Mouse (Mus musculus): Measurements from ENCODE around the gene Prlh. TPM values are rescaled to one million over a fixed set of nuclear protein-coding genes. Genes with fewer than 3 reads are reported as not detected.

Prlh gene
- polyA plus RNA-seq, 1 experiment, result not detected

DNA sequence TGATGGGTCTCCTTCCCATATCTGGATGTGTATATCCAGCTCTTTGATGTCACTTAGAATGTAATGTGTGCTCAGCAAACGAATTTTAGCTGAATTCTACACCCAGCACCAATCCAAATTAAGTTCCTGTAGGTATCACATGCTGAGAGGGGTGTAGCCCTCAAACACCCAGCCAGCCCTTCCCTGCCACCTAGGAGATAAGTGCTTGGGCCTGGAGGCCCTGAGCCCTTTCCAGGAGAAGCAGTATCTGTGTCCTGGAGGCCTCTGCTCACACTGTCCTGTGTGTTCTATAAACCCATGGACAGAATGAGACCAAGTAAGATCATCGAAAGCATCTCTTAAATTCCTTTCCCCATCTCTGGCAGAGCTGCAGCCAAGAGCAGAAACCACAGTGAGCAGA is 5.7 kb upstream of the Prlh start:
- H3K4me1 ChIP-seq (ENCODE audit: control insufficient read depth, insufficient read depth, low read length), result no peaks in the 10 kb centered on the region
- TF ChIP-seq CTCF (IDR thresholded peaks at IDR 0.05; ENCODE audit: extremely low read depth, insufficient read depth, low read length) (no peak), POLR2A (IDR thresholded peaks at IDR 0.05; ENCODE audit: extremely low read depth, insufficient read depth, low read length) (no peak)
- H3K4me3 ChIP-seq (ENCODE audit: insufficient read depth, low read length), result no peak overlapping the region
- H3K27ac ChIP-seq (ENCODE audit: insufficient read depth, low read length), result no peak overlapping the region

- no peak overlapping the region for H3K4me3 ChIP-seq (ENCODE audit: insufficient read depth, low read length)
- no peaks in the 10 kb centered on the region for H3K4me1 ChIP-seq (ENCODE audit: control insufficient read depth, insufficient read depth, low read length)
- TF ChIP-seq CTCF (IDR thresholded peaks at IDR 0.05; ENCODE audit: extremely low read depth, insufficient read depth, low read length), result no peak
- no peak overlapping the region for H3K27ac ChIP-seq (ENCODE audit: insufficient read depth, low read length)
These were observed 3.6 kb upstream of the Prlh start for GRCm38 (mm10) chr1:90949309-90949708.

GRCm38 (mm10) chr1:90951670-90952069 is 1.2 kb upstream of the Prlh start:
- Histone ChIP-seq H3K4me3 (ENCODE audit: insufficient read depth, low read length) (no peak overlapping the region), H3K27ac (ENCODE audit: insufficient read depth, low read length) (no peak overlapping the region), H3K4me1 (ENCODE audit: control insufficient read depth, insufficient read depth, low read length) (no peaks in the 10 kb centered on the region)
- TF ChIP-seq POLR2A (IDR thresholded peaks at IDR 0.05; ENCODE audit: extremely low read depth, insufficient read depth, low read length), result no peak
- TF ChIP-seq CTCF (IDR thresholded peaks at IDR 0.05; ENCODE audit: extremely low read depth, insufficient read depth, low read length), result no peak

GRCm38 (mm10) chr1:90953688-90954087 is 780 bp downstream of the Prlh start:
- Histone ChIP-seq H3K27ac (ENCODE audit: insufficient read depth, low read length) (no peak overlapping the region), H3K4me1 (ENCODE audit: control insufficient read depth, insufficient read depth, low read length) (no peaks in the 10 kb centered on the region), H3K4me3 (ENCODE audit: insufficient read depth, low read length) (no peak overlapping the region)
- TF ChIP-seq CTCF (IDR thresholded peaks at IDR 0.05; ENCODE audit: extremely low read depth, insufficient read depth, low read length) (no peak), POLR2A (IDR thresholded peaks at IDR 0.05; ENCODE audit: extremely low read depth, insufficient read depth, low read length) (no peak)

GRCm38 (mm10) chr1:90956245-90957096 is 3.6 kb downstream of the Prlh start:
- Histone ChIP-seq H3K4me3 (ENCODE audit: insufficient read depth, low read length) (no peak overlapping the region), H3K4me1 (ENCODE audit: control insufficient read depth, insufficient read depth, low read length) (no peaks in the 10 kb centered on the region), H3K27ac (ENCODE audit: insufficient read depth, low read length) (no peak overlapping the region)
- TF ChIP-seq CTCF (IDR thresholded peaks at IDR 0.05; ENCODE audit: extremely low read depth, insufficient read depth, low read length) (peak; percentile 82), POLR2A (IDR thresholded peaks at IDR 0.05; ENCODE audit: extremely low read depth, insufficient read depth, low read length) (no peak)

GRCm38 (mm10) chr1:90962526-90962925 is 9.6 kb downstream of the Prlh start:
- H3K4me1 ChIP-seq (ENCODE audit: control insufficient read depth, insufficient read depth, low read length), result peaks cover 2% of the 10 kb centered on the region; the same call in 1 of the 2 replicates
- no peak overlapping the region for H3K4me3 ChIP-seq (ENCODE audit: insufficient read depth, low read length)
- TF ChIP-seq POLR2A (IDR thresholded peaks at IDR 0.05; ENCODE audit: extremely low read depth, insufficient read depth, low read length) (no peak), CTCF (IDR thresholded peaks at IDR 0.05; ENCODE audit: extremely low read depth, insufficient read depth, low read length) (no peak)
- no peak overlapping the region for H3K27ac ChIP-seq (ENCODE audit: insufficient read depth, low read length)

- peaks cover 2% of the 10 kb centered on the region; the same call in 1 of the 2 replicates for H3K4me1 ChIP-seq (ENCODE audit: control insufficient read depth, insufficient read depth, low read length)
- TF ChIP-seq POLR2A (IDR thresholded peaks at IDR 0.05; ENCODE audit: extremely low read depth, insufficient read depth, low read length), result no peak
- no peak for TF ChIP-seq CTCF (IDR thresholded peaks at IDR 0.05; ENCODE audit: extremely low read depth, insufficient read depth, low read length)
- no peak overlapping the region for H3K4me3 ChIP-seq (ENCODE audit: insufficient read depth, low read length)
- no peak overlapping the region for H3K27ac ChIP-seq (ENCODE audit: insufficient read depth, low read length)
These were observed 10.1 kb downstream of the Prlh start for GRCm38 (mm10) chr1:90962994-90963393.

GRCm38 (mm10) chr1:90967583-90967982 is 14.7 kb downstream of the Prlh start:
- TF ChIP-seq POLR2A (IDR thresholded peaks at IDR 0.05; ENCODE audit: extremely low read depth, insufficient read depth, low read length) (no peak), CTCF (IDR thresholded peaks at IDR 0.05; ENCODE audit: extremely low read depth, insufficient read depth, low read length) (no peak)
- Histone ChIP-seq H3K4me1 (ENCODE audit: control insufficient read depth, insufficient read depth, low read length) (peaks cover 7% of the 10 kb centered on the region), H3K27ac (ENCODE audit: insufficient read depth, low read length) (no peak overlapping the region), H3K4me3 (ENCODE audit: insufficient read depth, low read length) (no peak overlapping the region)

- H3K4me1 ChIP-seq (ENCODE audit: control insufficient read depth, insufficient read depth, low read length), result peaks cover 5% of the 10 kb centered on the region
- no peak overlapping the region for H3K4me3 ChIP-seq (ENCODE audit: insufficient read depth, low read length)
- no peak overlapping the region for H3K27ac ChIP-seq (ENCODE audit: insufficient read depth, low read length)
- TF ChIP-seq POLR2A (IDR thresholded peaks at IDR 0.05; ENCODE audit: extremely low read depth, insufficient read depth, low read length), result no peak
- no peak for TF ChIP-seq CTCF (IDR thresholded peaks at IDR 0.05; ENCODE audit: extremely low read depth, insufficient read depth, low read length)
These were observed 15.7 kb downstream of the Prlh start for GRCm38 (mm10) chr1:90968649-90969048.

GRCm38 (mm10) chr1:90969347-90969784 is 16.5 kb downstream of the Prlh start, which contains the start of gene Rab17:
Gene Rab17, minus strand, starts transcription at chr1:90969661.
- Histone ChIP-seq H3K27ac (ENCODE audit: insufficient read depth, low read length) (no peak within 1 kb of the TSS), H3K4me3 (ENCODE audit: insufficient read depth, low read length) (no peak within 1 kb of the TSS), H3K4me1 (ENCODE audit: control insufficient read depth, insufficient read depth, low read length) (peaks cover 8% of the 10 kb centered on the region)
- TF ChIP-seq CTCF (IDR thresholded peaks at IDR 0.05; ENCODE audit: extremely low read depth, insufficient read depth, low read length) (no peak), POLR2A (IDR thresholded peaks at IDR 0.05; ENCODE audit: extremely low read depth, insufficient read depth, low read length) (no peak)
